Mouse (Mus musculus) adrenal gland, postnatal 25 days (tissue): ENCODE measurements around the gene Rpn2. TPM values are rescaled to one million over a fixed set of nuclear protein-coding genes. Genes with fewer than 3 reads are reported as not detected.

Source experiments
- DNase-seq: peaks from one replicate; pipeline ENCODE4 v3.0.0; 2021; ENCODE audit warnings: mixed read lengths
- total RNA-seq: library from RNA; stranded (reverse); gene quantifications from 2 replicates; pipeline ENCODE4 v1.2.3, GENCODE M21; 2021

Rpn2 gene
- total RNA-seq, 1 experiment from 2014 or later = 246 TPM

DNA sequence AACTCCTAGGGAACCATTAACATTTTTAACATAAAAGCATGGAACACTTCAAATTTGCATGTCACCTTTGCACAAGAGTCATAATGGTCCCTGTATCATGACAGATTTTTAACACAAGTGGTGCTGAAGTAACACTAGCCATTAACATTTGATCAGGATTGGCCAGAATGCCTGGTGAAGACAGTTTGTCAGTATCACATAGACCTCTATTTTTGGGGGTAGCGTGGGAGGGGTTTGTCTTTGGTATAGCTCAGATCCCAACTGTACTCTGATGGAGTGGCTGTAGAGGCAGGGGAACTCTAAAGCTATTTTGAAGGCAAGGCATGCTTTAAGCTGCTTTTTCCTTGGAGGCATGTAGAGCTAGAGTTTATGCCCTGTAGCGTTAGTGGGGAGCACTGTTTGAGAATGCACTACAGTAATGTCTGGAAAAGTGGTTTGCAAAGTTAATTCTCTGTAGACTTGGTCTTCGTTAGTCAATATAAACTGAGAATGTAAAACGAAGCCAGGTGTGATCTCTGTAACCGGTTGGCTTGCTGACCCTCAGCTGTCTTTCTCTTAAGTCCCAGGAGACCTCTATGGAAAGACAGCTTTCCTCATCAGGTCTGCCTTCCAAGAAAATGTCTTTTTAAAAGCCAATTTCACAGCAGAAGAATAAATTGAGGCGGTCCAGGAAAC, 32.3 kb downstream of the Rpn2 start:
- DNase-seq = no peak

DNA sequence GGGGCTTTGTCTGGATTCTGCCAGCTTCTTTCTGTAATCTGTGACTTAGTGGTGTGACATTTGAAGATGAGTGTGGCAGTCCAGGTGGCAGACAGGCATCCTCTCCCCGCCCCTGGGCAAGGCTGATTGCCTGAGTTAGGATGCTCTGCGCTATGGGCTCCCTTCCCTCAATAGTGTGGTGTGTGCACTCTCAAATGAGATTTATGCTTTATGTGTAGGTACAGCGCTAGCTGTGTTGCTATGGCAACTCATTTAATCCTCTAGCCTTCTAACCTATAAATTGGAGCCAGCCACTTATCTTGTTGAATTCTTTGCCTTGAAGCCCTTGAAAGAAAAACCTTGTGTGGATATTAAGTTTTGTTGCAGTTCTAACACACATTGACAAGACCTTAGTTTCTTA, 34.9 kb downstream of the Rpn2 start:
- DNase-seq = no peak

- no peak for DNase-seq
These were observed 35.5 kb downstream of the Rpn2 start for GRCm38 (mm10) chr2:157314310-157314709.

GRCm38 (mm10) chr2:157315486-157315885, 36.7 kb downstream of the Rpn2 start:
- no peak for DNase-seq

GRCm38 (mm10) chr2:157316358-157316933, 37.6 kb downstream of the Rpn2 start:
- no peak for DNase-seq

DNA sequence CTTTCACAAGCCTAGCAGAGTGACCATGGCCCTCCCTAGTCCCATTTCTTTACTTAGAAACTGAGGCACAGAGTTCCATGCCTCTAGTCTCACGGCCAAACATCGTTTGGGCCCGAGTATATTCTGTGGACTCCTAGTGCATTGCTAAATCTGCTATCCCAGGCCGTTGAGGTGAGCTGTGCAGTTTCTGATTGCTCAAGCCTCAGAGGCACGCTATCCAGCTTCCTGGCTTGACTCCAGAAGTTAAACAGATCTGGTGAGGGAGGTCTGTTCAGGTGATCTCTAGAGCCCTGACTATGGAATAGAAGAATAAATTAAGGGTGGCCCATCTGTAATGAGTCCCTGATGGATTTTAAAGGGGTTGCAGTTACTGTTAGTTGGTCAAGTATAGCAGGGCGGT, 38.4 kb downstream of the Rpn2 start:
- DNase-seq = no peak

DNA sequence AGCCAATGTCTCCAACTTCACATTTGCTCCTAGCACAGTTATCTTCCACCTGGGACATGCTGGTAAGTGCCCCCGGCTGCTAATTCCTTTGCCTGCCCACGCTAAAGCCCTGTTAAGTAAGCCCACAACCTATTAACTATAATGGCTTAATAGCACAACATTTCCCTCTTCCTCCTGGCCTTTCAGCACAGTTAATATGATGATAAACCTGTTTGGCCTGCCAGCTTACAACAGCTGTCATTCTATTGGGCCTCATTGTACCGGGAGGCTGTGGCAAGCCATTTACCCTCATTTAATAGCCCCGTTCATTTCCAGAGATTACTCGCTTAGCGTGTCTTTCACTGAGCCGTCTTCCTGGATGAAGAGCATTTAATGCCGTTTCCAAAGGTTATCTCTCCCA, 41.3 kb downstream of the Rpn2 start:
- no peak for DNase-seq

DNA sequence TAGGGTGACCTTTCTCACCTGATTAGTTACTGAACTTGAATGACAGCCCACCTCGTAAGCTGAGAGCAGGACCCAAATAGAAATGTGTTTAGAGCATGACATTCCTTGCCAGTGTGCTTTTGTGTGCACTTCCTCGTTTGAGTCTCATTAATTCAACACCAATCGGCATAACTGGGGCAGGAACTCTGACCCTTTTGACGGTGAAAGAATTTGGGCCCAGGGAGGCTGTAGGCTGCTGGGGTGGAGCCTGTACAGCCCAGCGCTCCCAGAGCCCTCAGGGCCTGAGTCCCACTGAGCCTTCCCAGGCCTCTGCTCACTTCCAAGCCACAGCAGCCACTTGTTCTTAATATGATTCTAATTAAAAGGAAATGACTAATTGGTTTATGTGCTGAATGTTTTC, 42.1 kb downstream of the Rpn2 start:
- DNase-seq = no peak

GRCm38 (mm10) chr2:157322029-157322766, 43.4 kb downstream of the Rpn2 start:
- no peak for DNase-seq

- DNase-seq = no peak
These were observed 46.4 kb downstream of the Rpn2 start for GRCm38 (mm10) chr2:157325238-157325637.

GRCm38 (mm10) chr2:157328106-157328505, 49.3 kb downstream of the Rpn2 start:
- no peak for DNase-seq

- DNase-seq = no peak
These were observed 49.8 kb downstream of the Rpn2 start for GRCm38 (mm10) chr2:157328570-157328969.

- DNase-seq = no peak
These were observed 53.2 kb downstream of the Rpn2 start for GRCm38 (mm10) chr2:157332059-157332458.

- peak; percentile 68 for DNase-seq
These were observed 59.8 kb downstream of the Rpn2 start for GRCm38 (mm10) chr2:157338663-157339062.

DNA sequence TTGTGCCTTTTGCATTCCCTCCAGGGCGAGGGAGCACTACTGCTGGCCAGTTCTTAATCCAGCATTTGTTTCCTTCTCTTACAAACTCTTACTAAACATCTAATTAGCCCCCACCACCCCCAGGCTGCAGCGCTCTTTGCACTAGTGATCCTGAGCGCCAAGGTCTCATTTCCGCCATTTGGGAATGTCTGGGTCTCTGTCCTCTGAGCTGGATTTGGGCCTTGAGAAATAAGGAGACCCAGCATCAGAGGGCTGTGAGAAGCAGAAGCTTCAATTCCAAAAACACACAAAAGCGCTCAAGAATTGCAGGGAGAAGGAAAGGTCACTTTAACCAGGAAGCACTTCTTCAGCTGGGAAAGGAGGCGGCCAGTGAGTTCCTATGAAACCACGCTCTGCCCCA, 60.7 kb downstream of the Rpn2 start:
- no peak for DNase-seq

GRCm38 (mm10) chr2:157340221-157340741, 61.5 kb downstream of the Rpn2 start:
- no peak for DNase-seq

GRCm38 (mm10) chr2:157341554-157342270, 62.9 kb downstream of the Rpn2 start:
- DNase-seq = peak; percentile 72

- no peak for DNase-seq
These were observed 63.6 kb downstream of the Rpn2 start for GRCm38 (mm10) chr2:157342328-157342926.

GRCm38 (mm10) chr2:157343337-157343736, 64.5 kb downstream of the Rpn2 start:
- no peak for DNase-seq

DNA sequence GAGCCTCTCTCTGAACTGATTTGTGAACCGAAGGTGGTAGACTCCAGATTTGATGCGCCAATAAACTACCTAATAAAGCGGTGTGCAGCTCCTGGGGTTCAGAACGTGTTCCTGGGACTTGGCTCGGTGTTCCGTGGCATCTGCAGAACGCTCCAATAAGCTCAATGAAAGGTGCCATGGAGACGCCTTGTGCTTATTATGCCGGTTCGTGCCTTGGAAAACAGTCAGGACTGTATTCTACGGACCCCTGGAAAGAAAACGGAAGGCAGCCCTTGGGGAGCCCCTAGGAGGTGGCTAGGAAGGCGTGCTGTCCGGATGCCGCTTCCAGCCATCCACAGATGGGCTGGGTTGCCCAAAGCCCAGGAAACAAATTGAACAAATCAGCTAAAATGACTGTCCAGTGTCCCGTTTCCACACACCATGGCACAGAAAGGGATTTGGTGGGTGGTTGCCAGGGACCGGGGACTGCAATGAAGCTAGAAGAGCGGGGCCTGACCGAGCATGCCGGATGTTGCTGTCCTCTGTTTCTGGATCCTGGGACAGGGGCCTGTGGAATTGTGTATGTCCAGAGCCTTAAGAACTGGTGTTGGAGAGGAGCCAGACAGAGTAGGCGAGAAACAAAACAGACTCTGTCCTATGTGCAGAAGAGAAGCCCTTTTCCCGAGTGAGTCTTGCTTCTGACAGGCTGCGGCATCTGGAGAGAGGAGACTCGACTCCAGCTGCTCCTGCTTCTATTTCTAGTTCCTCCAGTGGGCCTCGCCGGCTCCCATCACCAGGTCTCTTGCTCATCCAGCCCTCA, 68.7 kb downstream of the Rpn2 start, which contains the start of gene Ghrh:
Gene Ghrh, minus strand, starts transcription at position 146 of the 799 bp plus-strand sequence.
- DNase-seq = no peak

- DNase-seq = no peak
These were observed 70.4 kb downstream of the Rpn2 start for GRCm38 (mm10) chr2:157349121-157349778.
